Mouse (Mus musculus): Measurements from ENCODE around the gene Clybl. TPM values are rescaled to one million over a fixed set of nuclear protein-coding genes. Genes with fewer than 3 reads are reported as not detected.

Clybl gene
- polyA plus RNA-seq, 1 experiment from 2014 or later, result 17.2 TPM

GRCm38 (mm10) chr14:122160916-122161315, 20.6 kb upstream of the Clybl start:
- 89% methylated on average over 1 of the region's 1 CpGs for WGBS
- Histone ChIP-seq H3K9ac (replicated peaks; ENCODE audit: low read length) (no peak overlapping the region), H3K4me1 (ENCODE audit: control insufficient read depth, insufficient read depth, low read length) (no peaks in the 10 kb centered on the region), H3K4me2 (ENCODE audit: low read length) (no peak overlapping the region), H3K9me3 (ENCODE audit: control insufficient read depth, low read length) (0 out of 2 replicates have a peak, but pooled peaks cover 3% of the 10 kb centered on the region), H3K27ac (replicated peaks; ENCODE audit: low read depth, low read length) (no peak overlapping the region), H3K27me3 (ENCODE audit: control insufficient read depth, insufficient read depth, low read length) (no peaks in the 10 kb centered on the region), H3K4me3 (replicated peaks; ENCODE audit: low read depth, low read length) (no peak overlapping the region), H3K36me3 (ENCODE audit: control insufficient read depth, insufficient read depth, low read length) (peaks cover 39% of the 10 kb centered on the region)
- DNase-seq (no peak), ATAC-seq (ENCODE audit: low FRiP score, low TSS enrichment) (no peak)

GRCm38 (mm10) chr14:122168912-122169311, 12.6 kb upstream of the Clybl start:
- no peak overlapping the region for H3K27ac ChIP-seq (replicated peaks; ENCODE audit: low read depth, low read length)
- H3K4me2 ChIP-seq (ENCODE audit: low read length), result no peak overlapping the region
- 0 out of 2 replicates have a peak, but pooled peaks cover 3% of the 10 kb centered on the region for H3K9me3 ChIP-seq (ENCODE audit: control insufficient read depth, low read length)
- H3K4me1 ChIP-seq (ENCODE audit: control insufficient read depth, insufficient read depth, low read length), result peaks cover 18% of the 10 kb centered on the region
- WGBS, result 62% methylated on average over 7 of the region's 7 CpGs
- no peaks in the 10 kb centered on the region for H3K27me3 ChIP-seq (ENCODE audit: control insufficient read depth, insufficient read depth, low read length)
- no peak overlapping the region for H3K9ac ChIP-seq (replicated peaks; ENCODE audit: low read length)
- 0 out of 2 replicates have a peak, but pooled peaks cover 5% of the 10 kb centered on the region for H3K36me3 ChIP-seq (ENCODE audit: control insufficient read depth, insufficient read depth, low read length)
- ATAC-seq (ENCODE audit: low FRiP score, low TSS enrichment) (no peak), DNase-seq (no peak)
- H3K4me3 ChIP-seq (replicated peaks; ENCODE audit: low read depth, low read length), result no peak overlapping the region

GRCm38 (mm10) chr14:122170202-122170781, 11.2 kb upstream of the Clybl start:
- DNase-seq (peak; percentile 62), ATAC-seq (ENCODE audit: low FRiP score, low TSS enrichment) (peak; percentile 55; the same call in 1 of the 2 replicates)
- H3K27me3 ChIP-seq (ENCODE audit: control insufficient read depth, insufficient read depth, low read length), result no peaks in the 10 kb centered on the region
- H3K27ac ChIP-seq (replicated peaks; ENCODE audit: low read depth, low read length), result peak overlapping the region; percentile 21
- peaks cover 18% of the 10 kb centered on the region for H3K4me1 ChIP-seq (ENCODE audit: control insufficient read depth, insufficient read depth, low read length)
- H3K36me3 ChIP-seq (ENCODE audit: control insufficient read depth, insufficient read depth, low read length), result no peaks in the 10 kb centered on the region
- H3K9me3 ChIP-seq (ENCODE audit: control insufficient read depth, low read length), result no peaks in the 10 kb centered on the region
- H3K9ac ChIP-seq (replicated peaks; ENCODE audit: low read length), result no peak overlapping the region
- 46% methylated on average over 7 of the region's 7 CpGs for WGBS
- H3K4me2 ChIP-seq (ENCODE audit: low read length), result no peak overlapping the region
- H3K4me3 ChIP-seq (replicated peaks; ENCODE audit: low read depth, low read length), result no peak overlapping the region

- Histone ChIP-seq H3K4me3 (replicated peaks; ENCODE audit: low read depth, low read length) (no peak overlapping the region), H3K4me2 (ENCODE audit: low read length) (no peak overlapping the region), H3K27ac (replicated peaks; ENCODE audit: low read depth, low read length) (no peak overlapping the region), H3K36me3 (ENCODE audit: control insufficient read depth, insufficient read depth, low read length) (no peaks in the 10 kb centered on the region), H3K27me3 (ENCODE audit: control insufficient read depth, insufficient read depth, low read length) (no peaks in the 10 kb centered on the region), H3K9me3 (ENCODE audit: control insufficient read depth, low read length) (no peaks in the 10 kb centered on the region), H3K9ac (replicated peaks; ENCODE audit: low read length) (no peak overlapping the region), H3K4me1 (ENCODE audit: control insufficient read depth, insufficient read depth, low read length) (peaks cover 18% of the 10 kb centered on the region)
- 83% methylated on average over 7 of the region's 7 CpGs for WGBS
- no peak for DNase-seq
- no peak for ATAC-seq (ENCODE audit: low FRiP score, low TSS enrichment)
These were observed 10.5 kb upstream of the Clybl start for GRCm38 (mm10) chr14:122171031-122171430.

GRCm38 (mm10) chr14:122176263-122176798, 5.2 kb upstream of the Clybl start:
- no peak overlapping the region for H3K4me3 ChIP-seq (replicated peaks; ENCODE audit: low read depth, low read length)
- ATAC-seq (ENCODE audit: low FRiP score, low TSS enrichment), result peak; percentile 42; the same call in 1 of the 2 replicates
- H3K27me3 ChIP-seq (ENCODE audit: control insufficient read depth, insufficient read depth, low read length), result no peaks in the 10 kb centered on the region
- no peaks in the 10 kb centered on the region for H3K4me1 ChIP-seq (ENCODE audit: control insufficient read depth, insufficient read depth, low read length)
- H3K9me3 ChIP-seq (ENCODE audit: control insufficient read depth, low read length), result no peaks in the 10 kb centered on the region
- peak; percentile 63 for DNase-seq
- H3K4me2 ChIP-seq (ENCODE audit: low read length), result no peak overlapping the region
- WGBS, result 71% methylated on average over 14 of the region's 14 CpGs
- H3K36me3 ChIP-seq (ENCODE audit: control insufficient read depth, insufficient read depth, low read length), result no peaks in the 10 kb centered on the region
- H3K9ac ChIP-seq (replicated peaks; ENCODE audit: low read length), result no peak overlapping the region
- no peak overlapping the region for H3K27ac ChIP-seq (replicated peaks; ENCODE audit: low read depth, low read length)

GRCm38 (mm10) chr14:122179262-122179661, 2.2 kb upstream of the Clybl start:
- no peaks in the 10 kb centered on the region for H3K9me3 ChIP-seq (ENCODE audit: control insufficient read depth, low read length)
- WGBS, result 48% methylated on average over 16 of the region's 16 CpGs
- H3K36me3 ChIP-seq (ENCODE audit: control insufficient read depth, insufficient read depth, low read length), result no peaks in the 10 kb centered on the region
- no peak overlapping the region for H3K4me3 ChIP-seq (replicated peaks; ENCODE audit: low read depth, low read length)
- H3K9ac ChIP-seq (replicated peaks; ENCODE audit: low read length), result no peak overlapping the region
- no peak overlapping the region for H3K27ac ChIP-seq (replicated peaks; ENCODE audit: low read depth, low read length)
- H3K27me3 ChIP-seq (ENCODE audit: control insufficient read depth, insufficient read depth, low read length), result no peaks in the 10 kb centered on the region
- ATAC-seq (ENCODE audit: low FRiP score, low TSS enrichment), result no peak
- DNase-seq, result no peak
- H3K4me2 ChIP-seq (ENCODE audit: low read length), result no peak overlapping the region
- peaks cover 3% of the 10 kb centered on the region; the same call in 1 of the 2 replicates for H3K4me1 ChIP-seq (ENCODE audit: control insufficient read depth, insufficient read depth, low read length)

- Histone ChIP-seq H3K9ac (replicated peaks; ENCODE audit: low read length) (peak overlapping the region; percentile 42), H3K4me3 (replicated peaks; ENCODE audit: low read depth, low read length) (peak overlapping the region; percentile 51), H3K4me1 (ENCODE audit: control insufficient read depth, insufficient read depth, low read length) (peaks cover 3% of the 10 kb centered on the region; the same call in 1 of the 2 replicates), H3K4me2 (ENCODE audit: low read length) (peak overlapping the region; percentile 69), H3K36me3 (ENCODE audit: control insufficient read depth, insufficient read depth, low read length) (no peaks in the 10 kb centered on the region), H3K27me3 (ENCODE audit: control insufficient read depth, insufficient read depth, low read length) (no peaks in the 10 kb centered on the region), H3K27ac (replicated peaks; ENCODE audit: low read depth, low read length) (no peak overlapping the region), H3K9me3 (ENCODE audit: control insufficient read depth, low read length) (no peaks in the 10 kb centered on the region)
- ATAC-seq (ENCODE audit: low FRiP score, low TSS enrichment) (no peak; the same call in 1 of the 2 replicates), DNase-seq (no peak)
- under 1% methylated on average over 12 of the region's 12 CpGs for WGBS
These were observed 282 bp downstream of the Clybl start for GRCm38 (mm10) chr14:122181815-122182157.

- no peak for ATAC-seq (ENCODE audit: low FRiP score, low TSS enrichment)
- 81% methylated on average over 6 of the region's 6 CpGs for WGBS
- H3K9ac ChIP-seq (replicated peaks; ENCODE audit: low read length), result no peak overlapping the region
- peak overlapping the region; percentile 51 for H3K4me3 ChIP-seq (replicated peaks; ENCODE audit: low read depth, low read length)
- no peaks in the 10 kb centered on the region for H3K27me3 ChIP-seq (ENCODE audit: control insufficient read depth, insufficient read depth, low read length)
- H3K9me3 ChIP-seq (ENCODE audit: control insufficient read depth, low read length), result no peaks in the 10 kb centered on the region
- peak overlapping the region; percentile 69 for H3K4me2 ChIP-seq (ENCODE audit: low read length)
- no peak overlapping the region for H3K27ac ChIP-seq (replicated peaks; ENCODE audit: low read depth, low read length)
- no peak for DNase-seq
- peaks cover 3% of the 10 kb centered on the region; the same call in 1 of the 2 replicates for H3K4me1 ChIP-seq (ENCODE audit: control insufficient read depth, insufficient read depth, low read length)
- no peaks in the 10 kb centered on the region for H3K36me3 ChIP-seq (ENCODE audit: control insufficient read depth, insufficient read depth, low read length)
These were observed 716 bp downstream of the Clybl start for GRCm38 (mm10) chr14:122182220-122182619.

GRCm38 (mm10) chr14:122183974-122184373, 2.5 kb downstream of the Clybl start:
- H3K27me3 ChIP-seq (ENCODE audit: control insufficient read depth, insufficient read depth, low read length), result no peaks in the 10 kb centered on the region
- no peak overlapping the region for H3K4me2 ChIP-seq (ENCODE audit: low read length)
- 89% methylated on average over 11 of the region's 11 CpGs for WGBS
- H3K4me1 ChIP-seq (ENCODE audit: control insufficient read depth, insufficient read depth, low read length), result peaks cover 3% of the 10 kb centered on the region; the same call in 1 of the 2 replicates
- H3K27ac ChIP-seq (replicated peaks; ENCODE audit: low read depth, low read length), result no peak overlapping the region
- H3K9ac ChIP-seq (replicated peaks; ENCODE audit: low read length), result no peak overlapping the region
- no peak for DNase-seq
- H3K4me3 ChIP-seq (replicated peaks; ENCODE audit: low read depth, low read length), result no peak overlapping the region
- ATAC-seq (ENCODE audit: low FRiP score, low TSS enrichment), result no peak
- no peaks in the 10 kb centered on the region for H3K36me3 ChIP-seq (ENCODE audit: control insufficient read depth, insufficient read depth, low read length)
- no peaks in the 10 kb centered on the region for H3K9me3 ChIP-seq (ENCODE audit: control insufficient read depth, low read length)

Data from midbrain, embryonic 14.5 days (tissue).